Mouse (Mus musculus): ENCODE measurements around the gene Tns4. TPM values are rescaled to one million over a fixed set of nuclear protein-coding genes. Genes with fewer than 3 reads are reported as not detected.
A peak's percentile ranks its signal among the peaks of the same experiment; 100 is the strongest.

The Tns4 gene
- polyA plus RNA-seq, 1 experiment: 12.8 TPM

- no peaks in the 10 kb centered on the region for H3K36me3 ChIP-seq (ENCODE audit: control insufficient read depth, insufficient read depth, low read length, poor library complexity, severe bottlenecking)
- peaks cover 10% of the 10 kb centered on the region for H3K27me3 ChIP-seq (ENCODE audit: control insufficient read depth, insufficient read depth, low read length, poor library complexity, severe bottlenecking)
- peak within 1 kb of the TSS; percentile 77 for H3K9ac ChIP-seq (ENCODE audit: low read depth, poor library complexity, severe bottlenecking)
- H3K27ac ChIP-seq (ENCODE audit: insufficient read depth, low read length): no peak within 1 kb of the TSS
- peaks cover 2% of the 10 kb centered on the region for H3K4me1 ChIP-seq (ENCODE audit: control insufficient read depth, insufficient read depth, low read length)
- H3K9me3 ChIP-seq (replicated peaks; ENCODE audit: control insufficient read depth, insufficient read depth, low read length, poor library complexity, severe bottlenecking): no peaks in the 10 kb centered on the region
- peak within 1 kb of the TSS; percentile 72 for H3K4me3 ChIP-seq (ENCODE audit: low read depth, low read length)
- no peak for TF ChIP-seq POLR2A (IDR thresholded peaks at IDR 0.05; ENCODE audit: insufficient read depth, low read length)
- no peak for TF ChIP-seq EP300 (IDR thresholded peaks at IDR 0.05; ENCODE audit: insufficient read depth, low read depth, low read length)
- no peak for TF ChIP-seq CTCF (IDR thresholded peaks at IDR 0.05; ENCODE audit: low read depth, low read length)
Measured at GRCm38 (mm10) chr11:99041051-99041729, 47.9 kb downstream of the Tns4 start, which contains the start of gene Igfbp4. TSS of gene Igfbp4 (plus strand) at chr11:99041244.

- no peaks in the 10 kb centered on the region for H3K9me3 ChIP-seq (replicated peaks; ENCODE audit: control insufficient read depth, insufficient read depth, low read length, poor library complexity, severe bottlenecking)
- H3K27me3 ChIP-seq (ENCODE audit: control insufficient read depth, insufficient read depth, low read length, poor library complexity, severe bottlenecking): peaks cover 10% of the 10 kb centered on the region
- TF ChIP-seq POLR2A (IDR thresholded peaks at IDR 0.05; ENCODE audit: insufficient read depth, low read length) (no peak), CTCF (IDR thresholded peaks at IDR 0.05; ENCODE audit: low read depth, low read length) (peak; percentile 11), EP300 (IDR thresholded peaks at IDR 0.05; ENCODE audit: insufficient read depth, low read depth, low read length) (no peak)
- H3K9ac ChIP-seq (ENCODE audit: low read depth, poor library complexity, severe bottlenecking): peak overlapping the region; percentile 77
- H3K27ac ChIP-seq (ENCODE audit: insufficient read depth, low read length): no peak overlapping the region
- peaks cover 2% of the 10 kb centered on the region for H3K4me1 ChIP-seq (ENCODE audit: control insufficient read depth, insufficient read depth, low read length)
- H3K4me3 ChIP-seq (ENCODE audit: low read depth, low read length): peak overlapping the region; percentile 72
- no peaks in the 10 kb centered on the region for H3K36me3 ChIP-seq (ENCODE audit: control insufficient read depth, insufficient read depth, low read length, poor library complexity, severe bottlenecking)
Measured at GRCm38 (mm10) chr11:99040346-99040974, 48.6 kb downstream of the Tns4 start.

GRCm38 (mm10) chr11:99039782-99040181 is 49.3 kb downstream of the Tns4 start:
- Histone ChIP-seq H3K27ac (ENCODE audit: insufficient read depth, low read length) (no peak overlapping the region), H3K36me3 (ENCODE audit: control insufficient read depth, insufficient read depth, low read length, poor library complexity, severe bottlenecking) (no peaks in the 10 kb centered on the region), H3K4me1 (ENCODE audit: control insufficient read depth, insufficient read depth, low read length) (peaks cover 2% of the 10 kb centered on the region), H3K27me3 (ENCODE audit: control insufficient read depth, insufficient read depth, low read length, poor library complexity, severe bottlenecking) (peaks cover 10% of the 10 kb centered on the region), H3K9me3 (replicated peaks; ENCODE audit: control insufficient read depth, insufficient read depth, low read length, poor library complexity, severe bottlenecking) (no peaks in the 10 kb centered on the region), H3K9ac (ENCODE audit: low read depth, poor library complexity, severe bottlenecking) (peak overlapping the region; percentile 77; the same call in 1 of the 2 replicates), H3K4me3 (ENCODE audit: low read depth, low read length) (peak overlapping the region; percentile 57)
- no peak for TF ChIP-seq EP300 (IDR thresholded peaks at IDR 0.05; ENCODE audit: insufficient read depth, low read depth, low read length)
- TF ChIP-seq CTCF (IDR thresholded peaks at IDR 0.05; ENCODE audit: low read depth, low read length): peak; percentile 73
- no peak for TF ChIP-seq POLR2A (IDR thresholded peaks at IDR 0.05; ENCODE audit: insufficient read depth, low read length)

GRCm38 (mm10) chr11:99036254-99036653 is 52.9 kb downstream of the Tns4 start:
- Histone ChIP-seq H3K4me1 (ENCODE audit: control insufficient read depth, insufficient read depth, low read length) (peaks cover 2% of the 10 kb centered on the region), H3K9ac (ENCODE audit: low read depth, poor library complexity, severe bottlenecking) (no peak overlapping the region), H3K27ac (ENCODE audit: insufficient read depth, low read length) (no peak overlapping the region), H3K4me3 (ENCODE audit: low read depth, low read length) (no peak overlapping the region), H3K27me3 (ENCODE audit: control insufficient read depth, insufficient read depth, low read length, poor library complexity, severe bottlenecking) (peaks cover 7% of the 10 kb centered on the region), H3K9me3 (replicated peaks; ENCODE audit: control insufficient read depth, insufficient read depth, low read length, poor library complexity, severe bottlenecking) (no peaks in the 10 kb centered on the region), H3K36me3 (ENCODE audit: control insufficient read depth, insufficient read depth, low read length, poor library complexity, severe bottlenecking) (no peaks in the 10 kb centered on the region)
- TF ChIP-seq EP300 (IDR thresholded peaks at IDR 0.05; ENCODE audit: insufficient read depth, low read depth, low read length): no peak
- TF ChIP-seq CTCF (IDR thresholded peaks at IDR 0.05; ENCODE audit: low read depth, low read length): no peak
- TF ChIP-seq POLR2A (IDR thresholded peaks at IDR 0.05; ENCODE audit: insufficient read depth, low read length): no peak

- Histone ChIP-seq H3K4me3 (ENCODE audit: low read depth, low read length) (no peak overlapping the region), H3K9ac (ENCODE audit: low read depth, poor library complexity, severe bottlenecking) (no peak overlapping the region), H3K4me1 (ENCODE audit: control insufficient read depth, insufficient read depth, low read length) (no peaks in the 10 kb centered on the region), H3K9me3 (replicated peaks; ENCODE audit: control insufficient read depth, insufficient read depth, low read length, poor library complexity, severe bottlenecking) (no peaks in the 10 kb centered on the region), H3K27me3 (ENCODE audit: control insufficient read depth, insufficient read depth, low read length, poor library complexity, severe bottlenecking) (no peaks in the 10 kb centered on the region), H3K36me3 (ENCODE audit: control insufficient read depth, insufficient read depth, low read length, poor library complexity, severe bottlenecking) (no peaks in the 10 kb centered on the region), H3K27ac (ENCODE audit: insufficient read depth, low read length) (no peak overlapping the region)
- peak; percentile 43 for TF ChIP-seq CTCF (IDR thresholded peaks at IDR 0.05; ENCODE audit: low read depth, low read length)
- no peak for TF ChIP-seq POLR2A (IDR thresholded peaks at IDR 0.05; ENCODE audit: insufficient read depth, low read length)
Measured at GRCm38 (mm10) chr11:99035350-99035749, 53.8 kb downstream of the Tns4 start.

- H3K4me1 ChIP-seq (ENCODE audit: control insufficient read depth, insufficient read depth, low read length): no peaks in the 10 kb centered on the region
- no peak overlapping the region for H3K4me3 ChIP-seq (ENCODE audit: low read depth, low read length)
- TF ChIP-seq POLR2A (IDR thresholded peaks at IDR 0.05; ENCODE audit: insufficient read depth, low read length) (no peak), CTCF (IDR thresholded peaks at IDR 0.05; ENCODE audit: low read depth, low read length) (no peak), EP300 (IDR thresholded peaks at IDR 0.05; ENCODE audit: insufficient read depth, low read depth, low read length) (no peak)
- no peaks in the 10 kb centered on the region for H3K9me3 ChIP-seq (replicated peaks; ENCODE audit: control insufficient read depth, insufficient read depth, low read length, poor library complexity, severe bottlenecking)
- H3K9ac ChIP-seq (ENCODE audit: low read depth, poor library complexity, severe bottlenecking): no peak overlapping the region
- no peak overlapping the region for H3K27ac ChIP-seq (ENCODE audit: insufficient read depth, low read length)
- peaks cover 8% of the 10 kb centered on the region for H3K36me3 ChIP-seq (ENCODE audit: control insufficient read depth, insufficient read depth, low read length, poor library complexity, severe bottlenecking)
- no peaks in the 10 kb centered on the region for H3K27me3 ChIP-seq (ENCODE audit: control insufficient read depth, insufficient read depth, low read length, poor library complexity, severe bottlenecking)
Measured at GRCm38 (mm10) chr11:99026899-99027440, 62.1 kb downstream of the Tns4 start.
